Mouse (Mus musculus): ENCODE results near the gene AA467197.

AA467197 gene

DNA sequence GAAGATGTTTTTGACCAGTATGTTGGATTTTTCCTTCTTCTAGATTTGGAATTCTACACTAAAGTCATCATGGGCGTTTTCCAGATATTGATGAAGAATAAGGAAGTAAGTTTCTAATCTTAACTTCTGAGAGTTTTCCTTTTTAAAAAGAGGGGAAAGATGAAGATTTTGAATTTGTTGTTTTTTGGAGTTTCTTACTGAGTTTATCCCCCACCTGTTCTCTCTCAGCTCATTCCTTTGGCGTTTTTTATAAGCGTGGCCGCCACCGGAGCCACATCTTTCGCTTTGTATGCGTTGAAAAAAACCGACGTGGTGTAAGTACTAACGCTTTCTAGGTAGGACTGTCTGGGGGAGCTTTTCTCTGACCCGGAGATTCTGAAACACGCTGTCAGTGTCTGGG lies 1.2 kb downstream of the AA467197 start:
- DNase-seq (ENCODE audit: low read depth, low spot score): no peak

DNA sequence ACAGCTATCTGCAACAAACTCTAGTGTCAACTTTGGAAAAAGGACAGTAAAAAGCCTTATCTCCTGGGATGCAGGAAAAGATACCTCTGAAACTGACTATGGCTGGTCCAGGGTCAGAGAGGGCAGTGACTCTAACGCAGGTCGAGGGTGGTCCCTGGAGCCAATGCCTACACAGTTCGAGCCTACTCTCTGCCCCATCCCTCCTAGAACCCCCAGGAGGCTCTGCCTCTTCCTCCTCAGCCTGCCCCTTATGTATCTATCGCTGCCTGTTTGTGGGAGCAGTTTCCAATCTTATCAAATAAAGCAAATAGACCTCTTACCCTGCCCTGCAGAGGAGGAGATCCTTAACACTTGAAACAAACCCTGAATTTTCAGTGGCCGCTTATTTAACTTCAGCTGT lies 1.9 kb downstream of the AA467197 start:
- DNase-seq (ENCODE audit: low read depth, low spot score): no peak

DNA sequence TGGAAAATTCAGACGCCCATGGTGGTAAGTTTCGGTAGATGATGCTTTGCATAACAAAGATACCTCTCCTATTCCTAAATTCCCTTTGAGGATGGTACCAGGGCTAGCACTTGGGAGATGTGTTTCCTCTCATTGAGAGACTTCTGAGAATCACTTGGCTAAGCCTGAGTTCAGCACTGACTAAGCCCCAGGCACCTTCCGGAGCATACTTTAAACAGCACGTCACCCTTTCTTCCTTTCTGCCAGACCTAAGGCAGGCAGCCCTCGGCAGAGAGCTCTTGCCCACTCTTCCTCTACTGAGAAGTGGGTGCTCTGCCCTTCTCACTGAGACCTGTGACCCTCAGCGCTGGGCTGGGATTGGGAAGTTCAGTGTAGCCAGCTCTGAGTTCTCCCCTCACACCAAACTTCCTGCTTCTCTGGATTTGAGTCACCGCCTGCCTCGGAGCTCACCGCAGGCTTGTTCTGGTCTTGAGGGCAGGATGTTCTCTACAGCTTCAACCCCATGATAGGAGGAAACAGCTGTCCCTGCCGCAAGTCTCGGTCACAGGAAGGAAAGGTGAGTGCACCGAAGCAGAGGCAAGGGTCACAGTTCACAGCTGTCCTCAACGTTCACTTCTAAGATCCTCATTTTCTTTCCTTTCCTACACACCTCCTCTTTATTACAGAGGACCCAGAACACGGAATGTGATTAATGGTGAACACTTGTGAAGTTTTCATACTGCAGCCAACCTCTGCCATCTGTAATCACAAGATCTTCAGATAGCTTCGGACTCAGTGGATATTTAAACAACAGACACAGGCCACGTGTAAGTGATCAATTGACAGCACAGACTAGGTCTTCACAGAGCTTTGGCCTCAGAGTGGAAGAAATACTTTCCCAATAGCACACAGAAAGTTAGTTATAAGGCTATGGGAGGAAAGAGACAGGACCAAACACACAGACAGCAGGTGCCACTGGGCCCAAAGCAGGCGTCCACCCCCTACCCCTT lies 15.6 kb downstream of the AA467197 start:
- DNase-seq (ENCODE audit: low read depth, low spot score): no peak

DNA sequence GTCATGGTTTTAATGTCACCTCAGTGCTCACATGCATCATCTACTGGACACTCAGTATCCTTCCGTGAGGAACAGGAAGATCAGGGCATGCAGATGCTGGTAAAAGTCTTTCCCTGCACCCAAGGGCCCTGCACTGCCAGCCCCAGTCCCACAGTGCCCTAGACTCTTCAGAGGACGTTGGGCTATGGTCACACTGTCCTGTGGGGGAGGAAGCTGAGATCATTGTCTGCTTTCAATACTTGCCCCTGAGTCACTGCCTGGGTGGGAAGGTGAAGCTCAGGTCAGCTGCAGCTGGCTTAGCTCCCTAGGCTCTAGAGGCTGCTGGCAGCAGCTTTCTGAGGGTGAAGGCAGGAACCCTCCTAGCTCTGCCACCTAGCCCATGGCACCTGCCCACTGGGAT lies 19.3 kb downstream of the AA467197 start:
- no peak for DNase-seq (ENCODE audit: low read depth, low spot score)

DNA sequence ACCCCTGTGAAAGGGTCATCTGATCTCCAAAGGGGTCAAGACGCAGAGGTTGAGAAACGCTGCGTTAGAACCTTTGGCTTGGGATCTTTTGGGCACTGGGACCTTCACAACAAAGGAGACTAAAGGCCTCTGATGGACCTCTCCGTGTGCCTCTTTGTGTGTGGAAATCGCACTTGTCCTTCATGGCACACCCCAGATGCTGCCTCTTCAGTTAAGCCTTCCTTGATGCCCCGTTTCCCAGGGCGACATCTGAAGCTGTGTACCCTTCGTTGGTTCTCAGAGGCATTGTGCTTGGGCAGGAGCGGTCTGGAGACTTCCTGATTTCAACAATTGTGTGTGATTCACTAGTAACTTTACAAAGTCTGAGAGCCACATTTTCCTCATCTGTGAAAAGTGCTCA lies 20.0 kb downstream of the AA467197 start:
- DNase-seq (ENCODE audit: low read depth, low spot score): no peak

DNA sequence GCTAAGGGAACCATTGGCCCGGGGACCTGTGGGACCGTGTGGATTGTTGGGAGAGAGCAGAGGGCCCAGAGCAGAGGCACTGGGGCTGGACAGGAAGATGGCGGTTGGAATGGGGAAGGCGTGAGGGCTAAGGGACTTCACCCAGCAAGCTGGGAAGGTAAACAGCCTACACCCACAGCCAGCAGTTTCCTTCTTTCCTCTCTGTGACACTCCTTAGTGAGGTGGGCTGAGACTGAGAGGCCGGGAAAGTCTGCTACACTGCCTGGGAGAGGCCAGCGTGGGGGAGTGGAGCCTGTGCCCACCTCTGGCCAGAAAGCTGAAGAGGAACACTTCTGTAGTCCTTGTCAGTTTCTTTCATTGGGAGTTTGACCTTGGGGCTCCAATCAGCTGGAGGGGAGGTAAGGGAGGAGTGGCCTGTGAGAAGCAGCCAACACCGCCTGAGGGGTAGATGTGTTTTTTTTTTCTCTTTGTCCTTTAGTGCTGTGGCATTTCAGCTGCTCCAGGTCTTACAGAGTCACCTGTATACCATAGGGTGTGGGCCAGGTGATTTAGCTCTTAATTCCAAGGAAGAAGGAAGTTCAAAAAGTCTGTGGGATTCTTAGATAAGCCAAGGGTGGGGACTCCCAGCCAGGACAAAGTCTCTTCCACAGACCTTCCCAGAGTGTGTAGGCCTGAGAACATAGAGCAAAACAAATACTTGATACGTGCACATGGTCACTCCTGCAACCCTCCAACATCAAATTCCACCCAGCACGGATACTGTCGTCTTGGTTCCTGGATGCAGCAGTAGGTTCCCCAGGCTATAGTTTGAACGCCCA lies 21.1 kb downstream of the AA467197 start:
- peak; percentile 68 for DNase-seq (ENCODE audit: low read depth, low spot score)

DNA sequence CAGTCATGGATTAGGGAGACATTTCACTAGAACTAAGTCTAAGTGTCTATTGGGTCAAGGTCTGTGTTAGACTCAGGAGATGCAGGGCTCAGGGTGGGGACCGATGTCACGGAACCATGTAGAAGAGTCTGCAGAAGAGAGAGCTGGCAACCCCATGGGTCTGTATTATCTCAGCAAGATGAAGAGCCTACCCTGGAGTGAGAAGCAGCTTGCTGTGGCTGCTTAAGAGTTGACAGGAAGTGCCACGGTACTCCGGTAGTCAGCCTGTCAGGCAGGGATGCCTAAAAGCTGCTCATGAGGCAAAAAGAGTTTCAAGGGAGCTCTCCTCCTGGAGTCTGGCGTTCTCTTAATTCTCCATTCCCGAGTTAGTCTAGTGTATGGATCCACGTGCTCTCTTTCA lies 23.0 kb downstream of the AA467197 start:
- no peak for DNase-seq (ENCODE audit: low read depth, low spot score)

DNA sequence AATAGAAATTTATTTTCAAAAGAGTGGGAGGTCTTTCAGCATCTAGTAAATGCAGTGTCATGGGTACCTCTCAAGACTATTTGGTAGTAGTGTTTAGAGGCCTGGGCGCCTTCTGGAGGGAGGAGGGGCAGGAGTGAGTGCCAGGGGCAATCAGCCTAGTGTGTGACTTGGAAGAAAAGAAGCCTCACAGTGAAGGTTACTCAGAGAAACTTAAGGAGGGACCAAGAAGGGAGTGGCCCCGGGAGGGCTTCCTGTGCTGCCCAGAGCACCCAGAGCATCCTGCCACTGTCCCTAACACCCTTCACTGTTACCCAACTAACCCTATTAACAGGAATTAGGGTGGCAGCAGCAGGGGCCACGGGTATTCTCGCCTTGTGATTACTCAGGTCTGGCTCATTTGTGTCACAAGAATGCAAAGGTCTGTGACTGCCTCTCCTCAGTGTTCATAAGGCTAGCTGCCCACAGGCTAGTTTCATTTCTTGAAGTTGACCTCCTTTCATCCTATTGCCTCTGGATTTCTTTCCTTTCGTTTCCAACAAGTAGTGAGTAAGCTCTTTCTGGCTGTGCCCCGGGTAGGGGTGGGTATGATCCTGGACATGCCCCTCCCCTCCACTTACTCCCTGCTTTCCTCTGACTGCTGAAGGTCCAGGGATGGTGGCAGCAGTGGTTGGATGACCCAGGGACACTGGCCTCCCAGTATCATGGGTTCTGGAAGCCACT lies 28.6 kb downstream of the AA467197 start:
- DNase-seq (ENCODE audit: low read depth, low spot score): no peak

DNA sequence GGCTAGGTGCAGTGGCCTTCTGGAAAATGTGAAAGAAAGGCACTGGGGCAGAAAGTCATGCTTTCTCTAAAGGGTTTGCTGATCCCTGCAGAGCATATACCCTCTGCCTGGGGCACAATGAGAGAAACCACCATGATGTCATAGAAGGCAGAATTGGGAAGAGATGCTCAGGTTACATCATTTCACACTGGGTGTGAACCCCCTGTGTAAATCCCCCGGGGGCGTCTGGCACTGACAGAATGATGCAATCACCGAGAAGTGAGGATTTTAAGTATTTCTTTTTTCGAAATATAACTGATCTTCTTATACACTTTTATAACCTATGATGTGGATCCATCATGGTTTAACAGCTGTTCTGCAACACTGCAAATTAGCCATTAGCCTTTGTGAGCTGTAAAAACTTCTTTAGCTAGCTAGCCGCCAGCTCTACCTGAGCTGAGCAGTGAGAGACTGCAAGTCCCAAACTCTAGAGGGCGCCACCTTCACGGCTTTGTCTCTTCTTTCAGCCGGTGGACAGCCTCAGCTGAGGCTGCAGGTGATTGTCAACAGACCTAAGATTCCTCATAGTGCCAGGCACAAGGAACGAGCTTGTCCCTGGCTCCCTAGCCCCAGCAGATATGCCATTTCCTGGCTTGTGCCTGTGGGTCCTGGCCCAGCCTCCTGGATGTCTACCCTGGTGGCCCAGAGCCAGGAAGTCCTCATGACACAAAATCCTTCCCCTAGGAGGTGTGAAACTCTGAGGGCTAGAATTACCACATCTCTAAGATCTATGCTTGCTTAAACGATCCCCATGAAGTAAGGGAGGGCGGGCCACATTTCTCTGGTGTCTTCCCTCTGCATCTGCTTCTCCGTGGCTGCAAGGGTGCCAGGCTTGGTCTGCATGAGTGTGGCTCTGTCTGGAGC lies 29.4 kb downstream of the AA467197 start:
- DNase-seq (ENCODE audit: low read depth, low spot score): peak; percentile 67

DNA sequence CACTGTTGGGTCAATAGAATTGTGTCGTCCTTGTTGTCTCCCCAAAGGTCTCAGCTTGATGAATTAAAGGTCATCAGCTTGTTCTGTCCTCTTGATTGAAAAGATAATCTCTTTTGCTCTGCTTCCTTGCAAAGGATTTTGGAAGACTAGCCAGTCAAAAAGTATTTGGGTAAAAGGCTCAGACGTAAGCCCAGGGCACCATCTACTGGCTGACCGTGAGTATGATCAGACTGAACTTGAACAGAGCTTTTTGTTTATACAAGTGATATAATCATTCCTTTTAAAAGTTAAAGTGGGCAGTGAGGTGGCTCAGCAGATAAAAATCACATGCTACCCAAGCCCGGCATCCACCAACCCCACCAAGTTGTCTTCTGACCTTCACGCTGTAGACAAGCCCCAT lies 31.1 kb downstream of the AA467197 start:
- DNase-seq (ENCODE audit: low read depth, low spot score): peak; percentile 51

DNA sequence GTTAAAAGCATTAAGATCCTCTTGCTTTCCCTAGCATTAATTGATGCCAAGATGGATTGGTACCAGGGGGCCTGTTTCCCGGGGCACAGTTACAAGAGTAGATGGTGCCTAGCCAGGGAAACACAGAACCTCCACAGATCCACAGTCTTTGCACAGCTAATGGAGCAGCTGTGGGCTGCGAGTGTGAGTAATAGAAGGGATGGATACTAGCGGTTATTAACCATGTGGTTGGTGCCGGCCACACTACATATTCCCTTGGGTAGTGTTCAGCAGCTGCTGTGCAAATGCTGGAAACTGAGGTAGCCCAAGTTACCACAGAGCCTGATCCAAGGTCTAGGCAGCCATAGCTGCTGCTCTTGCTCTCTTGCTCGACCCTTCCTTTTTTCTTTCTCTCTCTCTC lies 34.9 kb downstream of the AA467197 start:
- no peak for DNase-seq (ENCODE audit: low read depth, low spot score)

DNA sequence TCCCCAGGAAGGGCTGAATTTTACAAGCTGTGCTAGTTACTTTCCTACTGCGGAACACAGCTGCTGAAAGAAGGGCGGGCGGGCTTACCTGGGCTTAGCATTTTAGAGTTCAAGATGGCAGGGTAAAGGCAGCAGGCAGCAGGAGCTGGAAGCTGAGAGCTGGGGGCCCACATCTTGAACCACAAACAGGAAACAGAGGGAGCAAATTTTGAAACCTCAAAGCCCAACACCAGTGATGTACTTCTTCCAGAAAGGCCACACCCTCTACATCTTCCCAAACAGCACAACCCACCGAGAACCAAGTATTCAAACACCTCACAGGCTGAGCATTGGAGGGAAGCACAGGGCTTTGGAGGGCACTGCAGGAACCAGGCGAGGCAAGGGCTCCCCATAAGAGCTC lies 36.1 kb downstream of the AA467197 start:
- no peak for DNase-seq (ENCODE audit: low read depth, low spot score)

DNA sequence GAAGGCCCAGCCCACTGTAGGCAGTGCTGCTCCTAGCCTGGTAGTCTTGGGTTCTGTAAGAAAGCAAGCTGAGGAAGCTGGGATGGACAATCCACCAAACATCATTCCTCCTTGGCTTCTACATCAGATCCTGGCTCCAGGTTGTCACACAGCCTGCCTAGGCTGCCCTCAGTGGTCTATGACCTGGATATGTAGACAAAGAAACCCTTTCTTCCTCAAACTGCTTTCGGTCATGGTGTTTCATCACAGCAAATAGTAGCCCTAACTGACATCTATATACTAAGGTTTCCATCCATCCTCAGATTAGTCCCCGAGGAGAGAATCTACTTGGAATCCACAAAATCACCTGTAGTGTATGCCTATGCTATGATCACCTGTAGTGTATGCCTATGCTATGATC lies 38.3 kb downstream of the AA467197 start:
- no peak for DNase-seq (ENCODE audit: low read depth, low spot score)

DNA sequence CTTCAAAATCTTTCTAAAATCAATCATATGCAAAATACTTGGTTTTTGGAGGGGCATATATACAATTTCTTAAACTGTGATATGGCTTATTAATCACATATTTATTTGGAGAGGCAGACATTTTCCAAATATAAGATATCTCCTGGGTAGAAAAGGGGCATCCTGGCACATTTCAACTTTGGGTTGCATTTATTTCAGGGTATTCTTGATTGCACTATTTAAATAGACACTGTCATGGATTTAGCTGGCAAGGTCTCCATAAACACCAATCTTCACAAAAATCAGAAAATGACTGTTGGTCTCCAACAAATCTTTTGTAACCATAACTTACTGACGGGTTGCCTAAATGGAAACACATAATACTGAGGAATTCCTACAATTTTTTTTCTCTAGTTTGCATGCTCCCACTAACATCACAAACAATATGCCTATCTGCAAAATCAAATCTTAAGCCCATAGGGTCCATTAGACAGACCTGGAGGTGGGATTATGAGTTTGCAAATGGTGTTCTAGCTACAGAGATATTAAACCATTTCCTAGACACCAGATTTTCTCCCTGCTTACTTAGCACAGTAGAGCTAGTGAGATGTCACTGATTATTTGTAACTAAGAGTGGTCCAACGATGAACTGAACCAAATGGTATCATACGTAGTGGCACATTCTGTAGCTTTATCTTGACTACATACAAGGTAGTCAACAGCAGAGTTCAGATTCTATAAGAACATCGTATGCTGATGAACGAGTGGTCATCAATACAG lies 44.8 kb downstream of the AA467197 start:
- peak; percentile 22 for DNase-seq (ENCODE audit: low read depth, low spot score)

DNA sequence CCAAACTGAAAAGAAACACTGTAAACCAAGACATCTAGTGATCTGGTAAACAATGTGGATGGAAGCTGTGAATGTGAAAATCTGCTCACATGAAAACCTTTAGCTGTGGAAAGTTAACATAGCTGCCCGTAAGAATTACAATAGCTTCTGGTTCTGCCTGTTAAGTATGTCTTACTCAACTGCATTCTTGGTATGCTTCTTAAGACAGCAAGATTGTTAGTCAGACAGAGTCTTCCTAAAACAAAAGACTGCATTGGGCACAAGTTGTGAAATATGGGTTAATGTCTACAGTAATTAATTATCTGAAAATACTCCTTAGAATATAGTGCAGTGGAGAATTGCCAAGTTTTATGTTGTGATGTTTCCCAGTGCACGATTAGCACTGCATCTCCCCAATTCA lies 45.7 kb downstream of the AA467197 start:
- no peak for DNase-seq (ENCODE audit: low read depth, low spot score)

DNA sequence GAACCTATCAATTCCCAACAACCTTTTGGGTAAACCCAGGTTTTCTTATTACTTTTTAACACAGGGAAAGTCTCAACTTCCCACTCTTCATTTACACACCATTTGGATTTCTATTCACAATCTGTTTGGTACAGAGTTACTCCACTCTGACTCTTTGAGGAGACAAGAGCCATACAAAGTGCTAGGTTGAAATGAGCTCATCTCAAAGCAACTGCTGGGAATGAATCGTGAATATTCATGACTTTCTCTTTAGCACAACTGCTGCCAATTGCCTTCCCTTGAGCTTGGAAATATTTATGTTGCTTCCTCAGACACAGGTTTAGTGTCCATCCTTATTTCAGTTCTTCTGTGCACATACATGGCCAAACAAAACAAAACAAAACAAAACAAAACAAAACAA lies 46.9 kb downstream of the AA467197 start:
- DNase-seq (ENCODE audit: low read depth, low spot score): no peak

DNA sequence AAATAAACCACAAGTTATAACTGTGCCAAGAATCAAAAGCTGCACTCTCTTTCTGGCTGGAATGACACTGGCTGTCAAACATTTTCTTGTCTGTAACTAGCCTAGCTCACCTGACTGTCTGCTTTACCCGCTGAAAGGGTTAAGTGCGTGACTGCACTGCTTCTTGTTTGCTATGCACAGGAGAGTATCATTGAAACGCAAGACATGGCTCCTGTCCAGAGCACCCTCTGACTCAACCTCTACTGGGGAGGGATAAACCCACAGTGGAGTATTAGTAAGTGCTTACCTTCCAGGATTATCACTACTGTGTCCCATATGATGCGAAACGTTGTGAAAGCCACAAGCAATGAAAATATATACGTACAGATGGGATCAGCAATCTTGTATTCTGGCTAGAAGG lies 49.9 kb downstream of the AA467197 start:
- no peak for DNase-seq (ENCODE audit: low read depth, low spot score)
